Mouse (Mus musculus) spleen, adult 2 months (tissue): ENCODE measurements around the gene Dnmt3a. TPM values are rescaled to one million over a fixed set of nuclear protein-coding genes. Genes with fewer than 3 reads are reported as not detected.

Experiments used
- DNase-seq, 2 experiments: peaks; one replicate each; pipeline versions ENCODE4 v3.0.0 to v3.0.0-alpha.2; 2012 to 2021; ENCODE audit warnings: low spot score in 2 of 2, low read depth in 1 of 2
- H3K27ac ChIP-seq: fragments of 200-500 bp; 2 replicates; pipeline ENCODE4 v1.5.1; 2012; ENCODE audit warnings: low read length, inconsistent platforms; ENCODE audit not compliant: insufficient read depth
- H3K27me3 ChIP-seq: fragments of 200-500 bp; 2 replicates; pipeline ENCODE4 v1.6.1; 2012; ENCODE audit warnings: mild to moderate bottlenecking, moderate library complexity, low read length, inconsistent platforms; ENCODE audit not compliant: control insufficient read depth, insufficient read depth
- H3K36me3 ChIP-seq: fragments of 200-500 bp; 2 replicates; pipeline ENCODE4 v1.6.1; 2012; ENCODE audit warnings: mild to moderate bottlenecking, low read length, inconsistent platforms; ENCODE audit not compliant: control insufficient read depth, insufficient read depth
- H3K4me1 ChIP-seq: fragments of 200-500 bp; 2 replicates; pipeline ENCODE4 v1.6.1; 2011; ENCODE audit warnings: inconsistent platforms; ENCODE audit not compliant: control insufficient read depth, insufficient read depth, insufficient read length
- H3K4me3 ChIP-seq: fragments of 200-500 bp; 2 replicates; pipeline ENCODE4 v1.5.1; 2011; ENCODE audit warnings: mild to moderate bottlenecking, inconsistent platforms; ENCODE audit not compliant: insufficient read depth, insufficient read length; ENCODE audit errors: extremely low read depth
- CTCF ChIP-seq: fragments of 200-500 bp; IDR thresholded peaks from 2 replicates; pipeline ENCODE4 v1.5.1; 2011; ENCODE audit warnings: mild to moderate bottlenecking, inconsistent platforms; ENCODE audit not compliant: insufficient read depth, insufficient read length, insufficient replicate concordance; ENCODE audit errors: extremely low read depth
- POLR2A ChIP-seq: fragments of 200-500 bp; IDR thresholded peaks from 2 replicates; pipeline ENCODE4 v1.6.1; 2011; ENCODE audit warnings: low read depth, low read length, inconsistent platforms
- WGBS: fragments of 180-500 bp; shearing (Covaris S2); methylation state at CpG from one replicate; pipeline ENCODE4 v1.1.7; 2018; 5-methylcytosine and 5-hydroxymethylcytosine counted together
- polyA plus RNA-seq: library from polyadenylated mRNA; depleted of rRNA; stranded (reverse); fragments of >200 nt; gene quantifications from 2 replicates; pipeline ENCODE4 v1.2.3, GENCODE M21; 2012

Gene Dnmt3a
- polyA plus RNA-seq, 1 experiment, result 19.3 TPM

GRCm38 (mm10) chr12:3807548-3808395 is 2.0 kb downstream of the Dnmt3a start:
- DNase-seq, result peak in 1 of 2 experiments; percentile 49
- H3K36me3 ChIP-seq, result no peaks in the 10 kb centered on the region
- 2% methylated on average over 80 of the region's 105 CpGs for WGBS

GRCm38 (mm10) chr12:3808396-3808981 is 2.7 kb downstream of the Dnmt3a start:
- no peaks in the 10 kb centered on the region for H3K27me3 ChIP-seq
- 34% methylated on average over 10 of the region's 10 CpGs for WGBS
- H3K4me3 ChIP-seq, result peak overlapping the region; percentile 91
- H3K27ac ChIP-seq, result peak overlapping the region; percentile 44
- no peak for TF ChIP-seq CTCF
- TF ChIP-seq POLR2A, result no peak
- peaks cover 15% of the 10 kb centered on the region for H3K4me1 ChIP-seq
- no peak for DNase-seq
- H3K36me3 ChIP-seq, result no peaks in the 10 kb centered on the region

More at GRCm38 (mm10) chr12:3807548-3808395, 2.0 kb downstream of the Dnmt3a start:
- peak overlapping the region; percentile 91 for H3K4me3 ChIP-seq
- peak overlapping the region; percentile 44 for H3K27ac ChIP-seq
- H3K27me3 ChIP-seq, result no peaks in the 10 kb centered on the region
- peaks cover 15% of the 10 kb centered on the region for H3K4me1 ChIP-seq
- TF ChIP-seq POLR2A (no peak), CTCF (no peak)

GRCm38 (mm10) chr12:3809520-3810180 is 3.8 kb downstream of the Dnmt3a start:
- no peaks in the 10 kb centered on the region for H3K27me3 ChIP-seq
- H3K36me3 ChIP-seq, result no peaks in the 10 kb centered on the region
- no peak for DNase-seq
- H3K4me1 ChIP-seq, result peaks cover 15% of the 10 kb centered on the region
- no peak for TF ChIP-seq CTCF
- no peak for TF ChIP-seq POLR2A
- no peak overlapping the region for H3K27ac ChIP-seq
- H3K4me3 ChIP-seq, result no peak overlapping the region
- 78% methylated on average over 7 of the region's 7 CpGs for WGBS

- 77% methylated on average over 4 of the region's 4 CpGs for WGBS
- Histone ChIP-seq H3K36me3 (no peaks in the 10 kb centered on the region), H3K27me3 (no peaks in the 10 kb centered on the region), H3K4me3 (no peak overlapping the region), H3K4me1 (peaks cover 15% of the 10 kb centered on the region), H3K27ac (no peak overlapping the region)
- DNase-seq, result no peak
- TF ChIP-seq CTCF (no peak), POLR2A (no peak)
Measured at GRCm38 (mm10) chr12:3810455-3810854, 4.6 kb downstream of the Dnmt3a start.

- peaks cover 9% of the 10 kb centered on the region for H3K4me1 ChIP-seq
- no peak overlapping the region for H3K4me3 ChIP-seq
- H3K27me3 ChIP-seq, result no peaks in the 10 kb centered on the region
- no peak for DNase-seq
- TF ChIP-seq POLR2A (no peak), CTCF (no peak)
- no peaks in the 10 kb centered on the region for H3K36me3 ChIP-seq
- no peak overlapping the region for H3K27ac ChIP-seq
- WGBS, result 74% methylated on average over 5 of the region's 5 CpGs
Measured at GRCm38 (mm10) chr12:3811596-3811995, 5.8 kb downstream of the Dnmt3a start.

GRCm38 (mm10) chr12:3812251-3812650 is 6.4 kb downstream of the Dnmt3a start:
- Histone ChIP-seq H3K27ac (no peak overlapping the region), H3K4me3 (no peak overlapping the region), H3K4me1 (peaks cover 9% of the 10 kb centered on the region), H3K27me3 (no peaks in the 10 kb centered on the region), H3K36me3 (no peaks in the 10 kb centered on the region)
- WGBS, result 69% methylated on average over 6 of the region's 6 CpGs
- no peak for DNase-seq
- TF ChIP-seq CTCF (no peak), POLR2A (no peak)
